Mouse (Mus musculus) cerebellum, postnatal 36 days (tissue): ENCODE measurements around the gene Ppp1r21.

Source experiments
- DNase-seq, 2 experiments: peaks; one replicate each; pipeline ENCODE4 v3.0.0; 2021 to 2022; ENCODE audit warnings: mixed read lengths in 2 of 2

Ppp1r21 gene

GRCm38 (mm10) chr17:88529519-88530235 lies at the start of gene Ppp1r21:
Ppp1r21 (plus strand) TSS chr17:88530118.
- DNase-seq, result peak; percentile 96 to 98

- DNase-seq, result no peak
These were observed 49.5 kb upstream of the Ppp1r21 start for GRCm38 (mm10) chr17:88480369-88480768.

- no peak for DNase-seq
These were observed 48.9 kb upstream of the Ppp1r21 start for GRCm38 (mm10) chr17:88481062-88481461.

GRCm38 (mm10) chr17:88481587-88481986 lies 48.3 kb upstream of the Ppp1r21 start:
- no peak for DNase-seq

- DNase-seq, result no peak
These were observed 45.4 kb upstream of the Ppp1r21 start for GRCm38 (mm10) chr17:88484539-88484938.

GRCm38 (mm10) chr17:88484951-88485350 lies 45.0 kb upstream of the Ppp1r21 start:
- DNase-seq, result no peak

GRCm38 (mm10) chr17:88490546-88490945 lies 39.4 kb upstream of the Ppp1r21 start:
- DNase-seq, result peak; percentile 38 to 56

- no peak for DNase-seq
These were observed 38.4 kb upstream of the Ppp1r21 start for GRCm38 (mm10) chr17:88491366-88492106.

GRCm38 (mm10) chr17:88492107-88492460 lies 37.8 kb upstream of the Ppp1r21 start:
- no peak for DNase-seq

- DNase-seq, result no peak
These were observed 36.4 kb upstream of the Ppp1r21 start for GRCm38 (mm10) chr17:88493551-88493950.

- peak; percentile 64 to 67 for DNase-seq
These were observed 35.7 kb upstream of the Ppp1r21 start for GRCm38 (mm10) chr17:88494121-88494771.

GRCm38 (mm10) chr17:88494772-88495132 lies 35.2 kb upstream of the Ppp1r21 start:
- no peak for DNase-seq

- DNase-seq, result no peak
These were observed 31.7 kb upstream of the Ppp1r21 start for GRCm38 (mm10) chr17:88498090-88498682.

- DNase-seq, result peak in 1 of 2 experiments; percentile 31
These were observed 25.9 kb upstream of the Ppp1r21 start for GRCm38 (mm10) chr17:88504056-88504455.

- peak; percentile 81 to 83 for DNase-seq
These were observed 24.6 kb upstream of the Ppp1r21 start for GRCm38 (mm10) chr17:88505275-88505723.

- DNase-seq, result peak; percentile 40 to 51
These were observed 24.0 kb upstream of the Ppp1r21 start for GRCm38 (mm10) chr17:88505941-88506340.

- DNase-seq, result peak; percentile 91 to 92
These were observed 22.5 kb upstream of the Ppp1r21 start for GRCm38 (mm10) chr17:88507376-88507775.

- DNase-seq, result peak; percentile 60 to 73
These were observed 20.9 kb upstream of the Ppp1r21 start for GRCm38 (mm10) chr17:88508846-88509508.

GRCm38 (mm10) chr17:88509999-88510398 lies 19.9 kb upstream of the Ppp1r21 start:
- DNase-seq, result no peak

- peak; percentile 88 to 92 for DNase-seq
These were observed 18.8 kb upstream of the Ppp1r21 start for GRCm38 (mm10) chr17:88511095-88511551.

GRCm38 (mm10) chr17:88516477-88516876 lies 13.4 kb upstream of the Ppp1r21 start:
- DNase-seq, result no peak

GRCm38 (mm10) chr17:88527781-88528180 lies 2.1 kb upstream of the Ppp1r21 start:
- DNase-seq, result no peak

- DNase-seq, result no peak
These were observed 310 bp downstream of the Ppp1r21 start for GRCm38 (mm10) chr17:88530236-88530619.
